Comparison of ENCODE assay signal across 9 mouse cellular contexts in genomic region chr16:85170826-85171510, GRCm38 (mm10). TPM values are rescaled to one million over a fixed set of nuclear protein-coding genes. Genes with fewer than 3 reads are reported as not detected.
DNase-seq lines count a peak whose midpoint lies in the region; ATAC-seq lines count a peak whose summit lies in the region.
"Had no signal": no experiment of that assay in that cellular context is flagged by ENCODE, and none has a peak within 500 bp of the region (broad histone marks: within the 10 kb centered on the region; RNA-seq: fewer than 3 reads in every experiment).

No protein-coding gene starts in this region.

- WGBS in heart, embryonic 10.5 days = 47% methylated on average over 19 of the region's 19 CpGs
- 76% methylated on average over 19 of the region's 19 CpGs for WGBS in forebrain, embryonic 11.5 days
- 72% methylated on average over 19 of the region's 19 CpGs for WGBS in midbrain, embryonic 10.5 days

- no peak for DNase-seq in heart, embryonic 10.5 days (ENCODE audit: low spot score)
- DNase-seq in heart, postnatal 25 days (ENCODE audit: low spot score) = no peak
- DNase-seq in brain, adult 2 months (ENCODE audit: low read depth, low spot score) = peak; percentile 66
- no peak for DNase-seq in forebrain, embryonic 11.5 days (ENCODE audit: low spot score)
- no peak for DNase-seq in midbrain, embryonic 10.5 days (ENCODE audit: low spot score)
- no peak for DNase-seq in B cell, adult 2 months
- no peak for DNase-seq in natural killer cell, adult 2 months (ENCODE audit: low spot score in 2 of 2)
- DNase-seq in thymus, postnatal 10 days (ENCODE audit: low spot score in 2 of 2) = no peak
- DNase-seq: thymus, postnatal 25 days had no signal

- intact Hi-C loops in heart, postnatal 25 days (cut with DNase I) = loop anchor here (5.0 to 10.0 kb wide), 4 partner anchors 126 to 634 kb away; partner anchors contain the start of gene Adamts1

- H3K9ac ChIP-seq in forebrain, embryonic 11.5 days (ENCODE audit: low read length) = peak overlapping the region; percentile 1; the same call in 1 of the 2 replicates

- H3K36me3 ChIP-seq in heart, embryonic 10.5 days = peaks cover 9% of the 10 kb centered on the region; the same call in 1 of the 2 replicates
- H3K36me3 ChIP-seq in forebrain, embryonic 11.5 days (ENCODE audit: control insufficient read depth, insufficient read depth, low read length) = no peaks in the 10 kb centered on the region
- H3K36me3 ChIP-seq in midbrain, embryonic 10.5 days = peaks cover 21% of the 10 kb centered on the region

- ATAC-seq in forebrain, embryonic 11.5 days (replicated peaks; ENCODE audit: low FRiP score) = no peak

- peak overlapping the region; percentile 44; the same call in 1 of the 2 replicates for H3K27ac ChIP-seq in heart, embryonic 10.5 days
- no peak overlapping the region for H3K27ac ChIP-seq in forebrain, embryonic 11.5 days (ENCODE audit: low read depth, low read length)
- no peak overlapping the region; the same call in 1 of the 2 replicates for H3K27ac ChIP-seq in midbrain, embryonic 10.5 days (replicated peaks)

- peak overlapping the region; percentile 34; the same call in 1 of the 2 replicates for H3K4me2 ChIP-seq in forebrain, embryonic 11.5 days (ENCODE audit: low read depth, low read length, severe bottlenecking)

- peak overlapping the region; percentile 36 for H3K4me3 ChIP-seq in heart, embryonic 10.5 days
- H3K4me3 ChIP-seq in forebrain, embryonic 11.5 days (ENCODE audit: low read depth, low read length) = 0 out of 2 replicates have a peak overlapping the region, but pooled peaks have one; percentile 8
- peak overlapping the region; percentile 95 for H3K4me3 ChIP-seq in midbrain, embryonic 10.5 days

- H3K4me1 ChIP-seq in heart, embryonic 10.5 days = peaks cover 35% of the 10 kb centered on the region
- peaks cover 2% of the 10 kb centered on the region; the same call in 1 of the 2 replicates for H3K4me1 ChIP-seq in forebrain, embryonic 11.5 days (replicated peaks; ENCODE audit: control insufficient read depth, insufficient read depth, low read length)
- peaks cover 29% of the 10 kb centered on the region for H3K4me1 ChIP-seq in midbrain, embryonic 10.5 days

- H3K27me3 ChIP-seq in heart, embryonic 10.5 days (ENCODE audit: insufficient read depth, poor library complexity, severe bottlenecking) = no peaks in the 10 kb centered on the region
- H3K27me3 ChIP-seq in forebrain, embryonic 11.5 days (ENCODE audit: control insufficient read depth, insufficient read depth, low read length) = no peaks in the 10 kb centered on the region
- H3K27me3 ChIP-seq in midbrain, embryonic 10.5 days (ENCODE audit: low read depth, poor library complexity, severe bottlenecking) = peaks cover 12% of the 10 kb centered on the region

- H3K9me3 ChIP-seq in heart, embryonic 10.5 days = no peaks in the 10 kb centered on the region
- H3K9me3 ChIP-seq in forebrain, embryonic 11.5 days (ENCODE audit: control insufficient read depth, low read length) = no peaks in the 10 kb centered on the region
- H3K9me3 ChIP-seq in midbrain, embryonic 10.5 days (replicated peaks) = no peaks in the 10 kb centered on the region

RNA-seq across cellular contexts. Expression of gene App, which starts 2.6 kb away (rescaled TPM):
- polyA plus RNA-seq in heart, embryonic 10.5 days (2016; fragmentation: Nextera tagmentation; extraction: Ambion mirVana) = 144 and 151 TPM in 2 replicates
- 100 to 1,000 TPM; 142 to 157 TPM for total RNA-seq in heart, postnatal 25 days (2021)
- polyA plus RNA-seq in forebrain, embryonic 11.5 days (2014; fragmentation: Nextera tagmentation; extraction: Ambion mirVana) = 133 and 134 TPM in 2 replicates
- polyA plus RNA-seq in midbrain, embryonic 10.5 days (2016; fragmentation: Nextera tagmentation; extraction: Ambion mirVana) = 107 and 133 TPM in 2 replicates

Comparison
In these comparisons a context has a peak if more than half of its experiments do, and no peak if none do; other contexts are left out.
1. H3K4me3 ChIP-seq: peak in every context shown above with its lines; median percentile 95 in midbrain, embryonic 10.5 days; 36 in heart, embryonic 10.5 days; 8 in forebrain, embryonic 11.5 days.